Mouse (Mus musculus): ENCODE data around the gene Lsm3. TPM values are rescaled to one million over a fixed set of nuclear protein-coding genes. Genes with fewer than 3 reads are reported as not detected.

Gene Lsm3
- polyA plus RNA-seq, 1 experiment from 2014 or later = 292 TPM

DNA sequence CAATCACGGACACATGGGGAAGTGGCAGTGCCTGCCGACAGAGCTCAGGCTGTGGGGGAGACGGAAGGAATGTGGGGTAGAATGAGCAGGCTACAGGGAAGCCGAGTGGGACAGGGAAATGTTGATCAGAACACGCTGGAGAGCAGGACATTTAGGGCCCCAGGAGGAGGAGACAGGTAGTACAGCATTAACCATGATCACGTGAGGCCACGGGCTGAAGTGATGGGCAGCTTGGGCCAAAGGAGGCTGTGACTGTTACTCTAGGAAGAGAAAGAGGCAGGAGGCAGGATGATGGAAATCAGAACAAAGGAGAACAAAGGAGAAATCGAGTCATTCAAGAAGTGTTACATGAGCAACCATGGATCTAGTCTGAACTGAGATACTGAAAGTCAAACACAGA is 21.2 kb upstream of the Lsm3 start:
- Histone ChIP-seq H3K9ac (ENCODE audit: low read length) (no peak overlapping the region), H3K27me3 (ENCODE audit: control insufficient read depth, insufficient read depth, low read length) (no peaks in the 10 kb centered on the region), H3K36me3 (ENCODE audit: control insufficient read depth, insufficient read depth, low read length) (peaks cover 14% of the 10 kb centered on the region), H3K9me3 (ENCODE audit: control insufficient read depth, low read length) (no peaks in the 10 kb centered on the region), H3K4me2 (ENCODE audit: low read depth) (no peak overlapping the region), H3K27ac (ENCODE audit: low read depth, low read length) (no peak overlapping the region), H3K4me3 (ENCODE audit: low read depth, low read length) (no peak overlapping the region), H3K4me1 (ENCODE audit: control insufficient read depth, insufficient read depth, low read length) (no peaks in the 10 kb centered on the region)
- ATAC-seq (ENCODE audit: insufficient read depth, low FRiP score, low TSS enrichment) = no peak
- DNase-seq (ENCODE audit: low spot score) = no peak
- 89% methylated on average over 8 of the region's 8 CpGs for WGBS

DNA sequence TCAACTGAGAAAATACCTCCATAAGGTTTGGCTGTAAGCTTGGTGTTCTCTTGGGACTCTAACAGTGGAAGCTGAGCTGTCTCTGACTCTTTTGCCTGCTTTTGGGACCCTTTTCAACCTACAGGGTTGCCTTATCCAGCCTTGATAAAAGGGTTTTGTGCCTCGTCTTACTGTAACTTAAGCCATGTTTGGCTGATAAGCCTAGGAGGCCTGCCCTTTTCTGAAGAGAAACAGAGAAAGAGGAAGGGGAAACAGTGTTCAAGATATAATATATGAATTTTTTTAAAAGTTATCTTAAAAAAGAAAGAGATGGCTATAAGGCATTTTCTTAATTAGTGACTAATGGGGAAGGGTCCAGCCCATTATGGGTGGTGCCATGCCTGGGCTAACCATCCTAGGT is 12.4 kb upstream of the Lsm3 start:
- Histone ChIP-seq H3K4me3 (ENCODE audit: low read depth, low read length) (no peak overlapping the region), H3K4me1 (ENCODE audit: control insufficient read depth, insufficient read depth, low read length) (no peaks in the 10 kb centered on the region), H3K27ac (ENCODE audit: low read depth, low read length) (no peak overlapping the region), H3K4me2 (ENCODE audit: low read depth) (no peak overlapping the region), H3K9me3 (ENCODE audit: control insufficient read depth, low read length) (no peaks in the 10 kb centered on the region), H3K36me3 (ENCODE audit: control insufficient read depth, insufficient read depth, low read length) (peaks cover 46% of the 10 kb centered on the region), H3K27me3 (ENCODE audit: control insufficient read depth, insufficient read depth, low read length) (no peaks in the 10 kb centered on the region), H3K9ac (ENCODE audit: low read length) (no peak overlapping the region)
- ATAC-seq (ENCODE audit: insufficient read depth, low FRiP score, low TSS enrichment) (no peak), DNase-seq (ENCODE audit: low spot score) (no peak)
- 89% methylated on average over 1 of the region's 1 CpGs for WGBS

DNA sequence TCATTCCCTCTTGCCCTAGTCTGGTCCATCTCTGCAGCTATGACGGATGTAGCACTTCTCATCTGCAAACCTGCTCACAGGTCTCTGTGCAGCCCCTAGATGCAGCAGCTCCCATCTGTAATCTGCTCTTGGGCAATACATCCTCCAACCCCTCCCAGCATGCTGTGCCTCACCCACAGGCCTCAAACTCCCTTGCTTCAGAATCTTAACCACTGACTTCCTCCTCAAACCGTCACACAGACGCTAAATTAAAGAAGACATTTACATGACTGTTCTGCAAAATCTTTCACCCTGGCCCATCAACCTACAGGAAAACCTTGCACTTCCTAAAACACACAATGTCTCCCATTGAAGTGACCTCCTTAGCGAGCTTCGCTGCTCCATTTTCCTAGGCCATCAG is 9.7 kb upstream of the Lsm3 start:
- Histone ChIP-seq H3K36me3 (ENCODE audit: control insufficient read depth, insufficient read depth, low read length) (peaks cover 34% of the 10 kb centered on the region), H3K4me2 (ENCODE audit: low read depth) (no peak overlapping the region), H3K4me1 (ENCODE audit: control insufficient read depth, insufficient read depth, low read length) (no peaks in the 10 kb centered on the region)

DNA sequence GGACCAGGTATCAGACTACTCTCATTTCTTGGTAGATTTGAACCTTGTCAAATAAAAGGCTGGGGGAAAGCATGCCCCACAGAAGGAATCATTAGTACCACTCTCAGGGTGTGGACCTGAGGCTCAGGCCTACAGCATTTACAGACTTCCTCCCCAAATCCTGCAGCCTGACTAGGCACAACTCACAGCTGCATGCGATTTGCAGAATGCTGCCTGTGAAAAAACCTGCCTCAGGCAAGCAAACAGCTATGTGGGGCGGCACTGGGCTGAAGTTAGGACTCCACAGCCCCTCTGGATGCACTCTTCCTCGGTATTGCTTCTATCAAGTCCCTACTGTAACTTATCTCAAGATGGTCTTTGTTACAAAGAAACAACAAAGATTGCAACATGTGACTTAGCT is 7.7 kb upstream of the Lsm3 start:
- Histone ChIP-seq H3K4me2 (ENCODE audit: low read depth) (no peak overlapping the region), H3K4me1 (ENCODE audit: control insufficient read depth, insufficient read depth, low read length) (no peaks in the 10 kb centered on the region), H3K9me3 (ENCODE audit: control insufficient read depth, low read length) (no peaks in the 10 kb centered on the region), H3K4me3 (ENCODE audit: low read depth, low read length) (no peak overlapping the region), H3K9ac (ENCODE audit: low read length) (no peak overlapping the region), H3K36me3 (ENCODE audit: control insufficient read depth, insufficient read depth, low read length) (peaks cover 31% of the 10 kb centered on the region), H3K27ac (ENCODE audit: low read depth, low read length) (no peak overlapping the region), H3K27me3 (ENCODE audit: control insufficient read depth, insufficient read depth, low read length) (no peaks in the 10 kb centered on the region)
- WGBS = 96% methylated on average over 3 of the region's 3 CpGs
- DNase-seq (ENCODE audit: low spot score) (no peak), ATAC-seq (ENCODE audit: insufficient read depth, low FRiP score, low TSS enrichment) (no peak)

More for the DNA sequence above, 9.7 kb upstream of the Lsm3 start:
- H3K9ac ChIP-seq (ENCODE audit: low read length) = no peak overlapping the region
- H3K27me3 ChIP-seq (ENCODE audit: control insufficient read depth, insufficient read depth, low read length) = no peaks in the 10 kb centered on the region
- DNase-seq (ENCODE audit: low spot score) (no peak), ATAC-seq (ENCODE audit: insufficient read depth, low FRiP score, low TSS enrichment) (no peak)
- no peaks in the 10 kb centered on the region for H3K9me3 ChIP-seq (ENCODE audit: control insufficient read depth, low read length)
- WGBS = 95% methylated on average over 5 of the region's 5 CpGs
- no peak overlapping the region for H3K4me3 ChIP-seq (ENCODE audit: low read depth, low read length)
- no peak overlapping the region for H3K27ac ChIP-seq (ENCODE audit: low read depth, low read length)

DNA sequence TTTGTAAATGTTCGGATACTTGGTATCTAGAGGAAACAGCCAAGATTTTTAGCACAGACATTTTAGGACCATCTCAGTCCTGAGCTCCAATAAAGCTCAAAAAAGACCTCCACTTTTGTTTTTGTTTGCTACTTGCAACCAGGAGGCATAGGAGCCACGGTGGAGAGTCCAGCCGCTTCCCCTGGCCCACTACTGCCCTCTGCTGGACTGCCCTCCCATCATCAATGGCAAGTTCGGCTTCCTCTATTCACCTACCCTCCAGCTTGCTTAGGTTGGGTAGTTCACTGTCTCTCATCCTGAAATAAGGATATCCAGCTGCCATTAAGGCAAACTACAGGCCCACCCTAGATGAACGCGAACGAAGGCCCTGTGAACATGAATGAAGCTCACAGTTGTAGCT is 6.4 kb upstream of the Lsm3 start:
- peaks cover 21% of the 10 kb centered on the region for H3K36me3 ChIP-seq (ENCODE audit: control insufficient read depth, insufficient read depth, low read length)
- no peak overlapping the region for H3K4me2 ChIP-seq (ENCODE audit: low read depth)
- H3K27me3 ChIP-seq (ENCODE audit: control insufficient read depth, insufficient read depth, low read length) = no peaks in the 10 kb centered on the region
- H3K9me3 ChIP-seq (ENCODE audit: control insufficient read depth, low read length) = no peaks in the 10 kb centered on the region
- H3K9ac ChIP-seq (ENCODE audit: low read length) = no peak overlapping the region
- WGBS = 40% methylated on average over 7 of the region's 7 CpGs
- no peak overlapping the region for H3K4me3 ChIP-seq (ENCODE audit: low read depth, low read length)
- no peak for ATAC-seq (ENCODE audit: insufficient read depth, low FRiP score, low TSS enrichment)
- H3K4me1 ChIP-seq (ENCODE audit: control insufficient read depth, insufficient read depth, low read length) = no peaks in the 10 kb centered on the region
- DNase-seq (ENCODE audit: low spot score) = peak; percentile 64
- H3K27ac ChIP-seq (ENCODE audit: low read depth, low read length) = no peak overlapping the region

DNA sequence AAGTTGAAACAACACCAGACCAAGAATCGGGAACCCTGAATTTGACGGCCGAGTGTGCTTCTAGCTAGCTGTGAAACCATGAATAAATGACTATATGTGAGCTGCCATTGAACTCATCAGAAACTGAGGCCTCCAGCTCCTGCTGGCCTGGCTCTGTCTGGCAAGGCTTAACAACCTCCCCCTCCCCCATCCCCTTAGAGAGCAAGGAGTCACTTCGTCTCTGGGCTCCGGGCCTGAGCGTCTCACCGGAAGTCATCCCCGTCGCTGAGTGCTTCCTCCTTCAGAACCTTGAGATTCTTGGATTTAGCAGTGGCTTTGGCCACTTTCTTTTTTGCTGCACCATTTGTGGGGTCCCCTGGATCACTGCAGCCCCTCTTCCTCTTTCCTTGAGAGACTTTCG is 5.5 kb upstream of the Lsm3 start:
- no peak for DNase-seq (ENCODE audit: low spot score)
- WGBS = 88% methylated on average over 10 of the region's 10 CpGs

DNA sequence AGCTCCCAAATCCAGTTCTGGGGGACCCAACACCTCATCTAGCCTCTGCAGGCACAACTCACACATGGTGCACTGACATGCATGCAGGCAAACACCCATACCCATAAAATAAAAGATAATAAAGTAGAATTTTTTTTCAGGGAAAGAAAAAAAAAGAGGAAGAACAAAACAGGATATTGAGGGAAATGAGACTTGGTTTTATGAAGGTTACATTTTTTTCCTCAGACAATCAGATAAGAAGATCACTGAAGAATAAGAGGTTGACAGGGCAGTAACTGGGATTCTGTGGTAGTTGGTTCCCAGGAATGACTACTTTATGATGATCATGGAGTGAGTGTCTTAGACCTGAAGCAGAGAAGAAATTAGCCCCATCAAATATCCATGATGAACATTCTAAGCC is 1.6 kb upstream of the Lsm3 start:
- Histone ChIP-seq H3K27ac (ENCODE audit: low read depth, low read length) (no peak overlapping the region), H3K36me3 (ENCODE audit: control insufficient read depth, insufficient read depth, low read length) (peaks cover 4% of the 10 kb centered on the region; the same call in 1 of the 2 replicates), H3K4me2 (ENCODE audit: low read depth) (no peak overlapping the region), H3K27me3 (ENCODE audit: control insufficient read depth, insufficient read depth, low read length) (no peaks in the 10 kb centered on the region), H3K4me3 (ENCODE audit: low read depth, low read length) (no peak overlapping the region), H3K9ac (ENCODE audit: low read length) (no peak overlapping the region), H3K9me3 (ENCODE audit: control insufficient read depth, low read length) (no peaks in the 10 kb centered on the region), H3K4me1 (ENCODE audit: control insufficient read depth, insufficient read depth, low read length) (peaks cover 9% of the 10 kb centered on the region; the same call in 1 of the 2 replicates)
- no peak for DNase-seq (ENCODE audit: low spot score)
- ATAC-seq (ENCODE audit: insufficient read depth, low FRiP score, low TSS enrichment) = no peak

More for the DNA sequence above, 5.5 kb upstream of the Lsm3 start:
- H3K27ac ChIP-seq (ENCODE audit: low read depth, low read length) = no peak overlapping the region
- H3K27me3 ChIP-seq (ENCODE audit: control insufficient read depth, insufficient read depth, low read length) = no peaks in the 10 kb centered on the region
- H3K36me3 ChIP-seq (ENCODE audit: control insufficient read depth, insufficient read depth, low read length) = peaks cover 13% of the 10 kb centered on the region
- H3K4me3 ChIP-seq (ENCODE audit: low read depth, low read length) = no peak overlapping the region
- no peaks in the 10 kb centered on the region for H3K9me3 ChIP-seq (ENCODE audit: control insufficient read depth, low read length)
- H3K9ac ChIP-seq (ENCODE audit: low read length) = no peak overlapping the region
- peaks cover 6% of the 10 kb centered on the region; the same call in 1 of the 2 replicates for H3K4me1 ChIP-seq (ENCODE audit: control insufficient read depth, insufficient read depth, low read length)
- no peak for ATAC-seq (ENCODE audit: insufficient read depth, low FRiP score, low TSS enrichment)
- no peak overlapping the region for H3K4me2 ChIP-seq (ENCODE audit: low read depth)

DNA sequence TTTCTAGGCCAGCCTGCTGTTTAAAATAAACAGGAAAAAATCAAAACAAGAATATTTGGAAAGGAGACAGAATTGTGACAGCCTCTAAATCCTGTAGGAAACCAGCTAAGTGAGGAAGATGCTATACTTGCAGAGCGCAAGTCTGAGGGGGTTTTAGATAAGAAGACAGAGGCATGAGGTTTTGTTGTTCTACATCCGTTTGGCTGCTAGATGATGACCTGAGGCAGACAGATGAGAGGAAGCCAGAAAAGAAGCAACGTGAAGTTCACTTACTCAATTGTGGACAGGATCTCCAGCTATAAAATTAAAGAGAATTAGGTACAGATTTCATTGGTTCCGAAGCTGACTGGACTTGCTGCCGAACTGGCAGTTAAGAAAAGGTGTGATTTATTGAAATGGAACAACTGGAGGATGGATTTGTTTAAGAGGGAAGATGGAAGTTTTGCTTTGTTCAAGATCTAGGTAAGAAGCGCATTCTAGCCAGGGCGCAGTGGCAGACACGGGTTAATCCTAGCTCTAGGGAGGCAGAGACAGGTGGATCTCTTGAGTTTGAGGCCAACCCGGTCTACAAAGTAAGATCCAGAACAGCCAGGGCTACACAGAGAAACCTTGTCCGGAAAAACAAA is 878 bp upstream of the Lsm3 start:
- Histone ChIP-seq H3K9ac (ENCODE audit: low read length) (peak overlapping the region; percentile 84), H3K9me3 (ENCODE audit: control insufficient read depth, low read length) (no peaks in the 10 kb centered on the region), H3K4me1 (ENCODE audit: control insufficient read depth, insufficient read depth, low read length) (peaks cover 9% of the 10 kb centered on the region; the same call in 1 of the 2 replicates), H3K36me3 (ENCODE audit: control insufficient read depth, insufficient read depth, low read length) (peaks cover 4% of the 10 kb centered on the region; the same call in 1 of the 2 replicates), H3K4me2 (ENCODE audit: low read depth) (peak overlapping the region; percentile 77), H3K4me3 (ENCODE audit: low read depth, low read length) (peak overlapping the region; percentile 72), H3K27ac (ENCODE audit: low read depth, low read length) (no peak overlapping the region), H3K27me3 (ENCODE audit: control insufficient read depth, insufficient read depth, low read length) (no peaks in the 10 kb centered on the region)
- 32% methylated on average over 10 of the region's 10 CpGs for WGBS
- DNase-seq (ENCODE audit: low spot score) = no peak
- ATAC-seq (ENCODE audit: insufficient read depth, low FRiP score, low TSS enrichment) = no peak

DNA sequence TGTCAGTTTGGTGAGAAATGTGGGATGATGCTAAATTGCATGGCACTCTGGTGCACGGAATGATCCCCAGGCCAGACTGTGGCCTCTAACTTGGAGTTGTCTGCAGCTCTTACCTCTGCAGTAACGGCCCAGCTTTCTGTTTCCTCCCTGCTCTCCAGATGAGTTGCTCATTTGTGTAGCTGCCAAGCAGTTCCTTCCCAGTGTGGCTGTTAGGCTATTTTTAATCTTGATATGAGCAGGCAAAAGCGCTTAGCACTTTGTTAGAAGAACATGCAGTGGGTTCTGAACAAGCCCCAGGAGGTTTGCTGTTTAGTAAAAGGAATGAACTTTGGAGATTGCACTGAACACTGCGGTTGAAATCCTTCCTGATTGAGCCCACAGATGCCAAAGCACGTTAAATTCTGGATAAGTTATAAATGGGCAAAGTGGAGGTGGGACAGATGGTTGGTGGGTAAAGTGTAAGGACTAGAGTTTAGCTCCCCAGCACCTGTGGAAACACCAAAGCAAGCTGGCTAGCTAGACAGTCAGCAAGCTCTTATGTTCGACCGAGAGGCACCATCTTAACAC is 2.8 kb downstream of the Lsm3 start:
- Histone ChIP-seq H3K27me3 (ENCODE audit: control insufficient read depth, insufficient read depth, low read length) (no peaks in the 10 kb centered on the region), H3K9me3 (ENCODE audit: control insufficient read depth, low read length) (no peaks in the 10 kb centered on the region), H3K9ac (ENCODE audit: low read length) (no peak overlapping the region), H3K27ac (ENCODE audit: low read depth, low read length) (no peak overlapping the region), H3K4me1 (ENCODE audit: control insufficient read depth, insufficient read depth, low read length) (peaks cover 9% of the 10 kb centered on the region; the same call in 1 of the 2 replicates), H3K4me3 (ENCODE audit: low read depth, low read length) (no peak overlapping the region), H3K36me3 (ENCODE audit: control insufficient read depth, insufficient read depth, low read length) (peaks cover 14% of the 10 kb centered on the region), H3K4me2 (ENCODE audit: low read depth) (no peak overlapping the region)
- WGBS = 93% methylated on average over 7 of the region's 7 CpGs
- ATAC-seq (ENCODE audit: insufficient read depth, low FRiP score, low TSS enrichment) (no peak), DNase-seq (ENCODE audit: low spot score) (no peak)

All from neural tube, embryonic 11.5 days (tissue).